Mouse (Mus musculus): ENCODE measurements around the gene Coasy. TPM values are rescaled to one million over a fixed set of nuclear protein-coding genes. Genes with fewer than 3 reads are reported as not detected.

The Coasy gene
- polyA plus RNA-seq, 1 experiment from 2014 or later = 54.9 TPM

GRCm38 (mm10) chr11:101081659-101082058 lies 706 bp upstream of the Coasy start:
- 5% methylated on average over 10 of the region's 10 CpGs for WGBS
- Histone ChIP-seq H3K4me2 (ENCODE audit: low read length) (peak overlapping the region; percentile 99), H3K27ac (ENCODE audit: low read depth, low read length) (peak overlapping the region; percentile 76; the same call in 1 of the 2 replicates), H3K27me3 (replicated peaks; ENCODE audit: control insufficient read depth, insufficient read depth, low read length) (peaks cover 44% of the 10 kb centered on the region), H3K9ac (ENCODE audit: low read length) (peak overlapping the region; percentile 59), H3K9me3 (replicated peaks; ENCODE audit: control insufficient read depth, low read length) (no peaks in the 10 kb centered on the region), H3K4me1 (ENCODE audit: control insufficient read depth, insufficient read depth, low read length) (peaks cover 16% of the 10 kb centered on the region), H3K36me3 (ENCODE audit: control insufficient read depth, insufficient read depth, low read length) (peaks cover 6% of the 10 kb centered on the region; the same call in 1 of the 2 replicates), H3K4me3 (ENCODE audit: low read depth, low read length) (peak overlapping the region; percentile 84)
- ATAC-seq (no peak), DNase-seq (ENCODE audit: low spot score) (no peak)

GRCm38 (mm10) chr11:101083083-101083697 lies 825 bp downstream of the Coasy start:
- Histone ChIP-seq H3K27me3 (replicated peaks; ENCODE audit: control insufficient read depth, insufficient read depth, low read length) (peaks cover 32% of the 10 kb centered on the region), H3K36me3 (ENCODE audit: control insufficient read depth, insufficient read depth, low read length) (peaks cover 6% of the 10 kb centered on the region; the same call in 1 of the 2 replicates), H3K4me1 (ENCODE audit: control insufficient read depth, insufficient read depth, low read length) (peaks cover 22% of the 10 kb centered on the region), H3K9me3 (replicated peaks; ENCODE audit: control insufficient read depth, low read length) (no peaks in the 10 kb centered on the region), H3K9ac (ENCODE audit: low read length) (peak overlapping the region; percentile 91), H3K4me3 (ENCODE audit: low read depth, low read length) (peak overlapping the region; percentile 84), H3K27ac (ENCODE audit: low read depth, low read length) (peak overlapping the region; percentile 76), H3K4me2 (ENCODE audit: low read length) (peak overlapping the region; percentile 99)
- ATAC-seq = no peak
- WGBS = 34% methylated on average over 19 of the region's 19 CpGs
- no peak for DNase-seq (ENCODE audit: low spot score)

DNA sequence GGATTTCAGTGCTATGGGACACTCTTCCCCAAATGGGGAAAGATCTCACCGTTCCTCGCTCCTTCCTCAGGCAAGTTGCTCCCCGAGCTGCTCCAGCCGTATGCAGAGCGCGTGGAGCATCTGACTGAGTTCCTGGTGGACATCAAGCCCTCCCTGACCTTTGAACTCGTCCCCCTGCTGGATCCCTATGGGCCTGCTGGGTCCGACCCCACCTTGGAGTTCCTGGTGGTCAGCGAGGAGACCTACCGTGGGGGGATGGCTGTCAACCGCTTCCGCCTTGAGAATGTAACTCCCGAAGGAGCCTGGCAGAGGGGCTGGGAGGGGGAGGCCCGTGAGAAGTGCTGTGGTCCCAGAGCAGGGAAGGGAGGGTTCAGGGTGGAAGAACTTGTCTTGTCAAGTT lies 1.9 kb downstream of the Coasy start:
- H3K36me3 ChIP-seq (ENCODE audit: control insufficient read depth, insufficient read depth, low read length) = peaks cover 14% of the 10 kb centered on the region
- DNase-seq (ENCODE audit: low spot score) (no peak), ATAC-seq (no peak)
- H3K4me3 ChIP-seq (ENCODE audit: low read depth, low read length) = no peak overlapping the region
- no peak overlapping the region for H3K27ac ChIP-seq (ENCODE audit: low read depth, low read length)
- no peak overlapping the region for H3K4me2 ChIP-seq (ENCODE audit: low read length)
- H3K9me3 ChIP-seq (replicated peaks; ENCODE audit: control insufficient read depth, low read length) = no peaks in the 10 kb centered on the region
- H3K9ac ChIP-seq (ENCODE audit: low read length) = no peak overlapping the region
- H3K4me1 ChIP-seq (ENCODE audit: control insufficient read depth, insufficient read depth, low read length) = peaks cover 25% of the 10 kb centered on the region
- 85% methylated on average over 14 of the region's 14 CpGs for WGBS
- H3K27me3 ChIP-seq (replicated peaks; ENCODE audit: control insufficient read depth, insufficient read depth, low read length) = peaks cover 22% of the 10 kb centered on the region

GRCm38 (mm10) chr11:101084811-101085210 lies 2.4 kb downstream of the Coasy start:
- no peaks in the 10 kb centered on the region for H3K9me3 ChIP-seq (replicated peaks; ENCODE audit: control insufficient read depth, low read length)
- 94% methylated on average over 12 of the region's 12 CpGs for WGBS
- ATAC-seq (no peak), DNase-seq (ENCODE audit: low spot score) (no peak)
- H3K27ac ChIP-seq (ENCODE audit: low read depth, low read length) = no peak overlapping the region
- H3K4me1 ChIP-seq (ENCODE audit: control insufficient read depth, insufficient read depth, low read length) = peaks cover 23% of the 10 kb centered on the region
- H3K4me3 ChIP-seq (ENCODE audit: low read depth, low read length) = no peak overlapping the region
- H3K36me3 ChIP-seq (ENCODE audit: control insufficient read depth, insufficient read depth, low read length) = peaks cover 20% of the 10 kb centered on the region
- H3K27me3 ChIP-seq (replicated peaks; ENCODE audit: control insufficient read depth, insufficient read depth, low read length) = peaks cover 16% of the 10 kb centered on the region
- no peak overlapping the region for H3K9ac ChIP-seq (ENCODE audit: low read length)
- no peak overlapping the region for H3K4me2 ChIP-seq (ENCODE audit: low read length)

DNA sequence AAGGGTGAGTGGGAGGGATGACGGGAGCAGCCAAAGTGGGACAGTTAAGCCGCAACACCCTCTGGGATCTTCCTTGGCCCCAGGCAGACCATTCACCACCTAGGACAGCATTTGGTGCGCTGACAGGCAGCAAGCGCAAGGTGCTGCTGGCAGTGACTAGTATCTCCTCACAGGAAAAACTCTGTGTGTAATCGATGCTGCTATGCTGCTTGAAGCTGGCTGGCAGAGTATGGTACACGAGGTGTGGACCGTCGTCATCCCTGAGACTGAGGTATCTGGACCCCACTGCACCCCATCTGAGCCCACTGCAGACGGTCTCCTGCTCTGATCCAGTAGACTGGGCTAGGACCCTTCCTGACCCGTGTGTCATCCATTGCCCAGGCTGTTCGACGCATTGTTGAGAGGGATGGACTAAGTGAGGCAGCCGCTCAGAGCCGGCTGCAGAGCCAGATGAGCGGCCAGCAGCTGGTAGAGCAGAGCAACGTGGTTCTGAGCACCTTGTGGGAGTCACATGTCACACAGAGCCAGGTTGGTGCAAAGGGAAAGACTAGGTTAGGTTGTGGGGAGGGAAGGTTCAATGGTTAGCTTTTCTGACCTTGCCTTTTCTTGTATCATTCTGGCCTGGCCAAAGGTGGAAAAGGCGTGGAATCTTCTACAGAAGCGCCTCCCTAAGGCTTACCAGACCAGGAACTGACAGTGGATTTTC lies 3.4 kb downstream of the Coasy start:
- peaks cover 23% of the 10 kb centered on the region for H3K4me1 ChIP-seq (ENCODE audit: control insufficient read depth, insufficient read depth, low read length)
- no peak overlapping the region for H3K27ac ChIP-seq (ENCODE audit: low read depth, low read length)
- ATAC-seq (no peak), DNase-seq (ENCODE audit: low spot score) (no peak)
- H3K4me2 ChIP-seq (ENCODE audit: low read length) = no peak overlapping the region
- no peaks in the 10 kb centered on the region for H3K9me3 ChIP-seq (replicated peaks; ENCODE audit: control insufficient read depth, low read length)
- H3K4me3 ChIP-seq (ENCODE audit: low read depth, low read length) = no peak overlapping the region
- 92% methylated on average over 18 of the region's 18 CpGs for WGBS
- peaks cover 6% of the 10 kb centered on the region; the same call in 1 of the 2 replicates for H3K27me3 ChIP-seq (replicated peaks; ENCODE audit: control insufficient read depth, insufficient read depth, low read length)
- no peak overlapping the region for H3K9ac ChIP-seq (ENCODE audit: low read length)
- peaks cover 29% of the 10 kb centered on the region for H3K36me3 ChIP-seq (ENCODE audit: control insufficient read depth, insufficient read depth, low read length)

DNA sequence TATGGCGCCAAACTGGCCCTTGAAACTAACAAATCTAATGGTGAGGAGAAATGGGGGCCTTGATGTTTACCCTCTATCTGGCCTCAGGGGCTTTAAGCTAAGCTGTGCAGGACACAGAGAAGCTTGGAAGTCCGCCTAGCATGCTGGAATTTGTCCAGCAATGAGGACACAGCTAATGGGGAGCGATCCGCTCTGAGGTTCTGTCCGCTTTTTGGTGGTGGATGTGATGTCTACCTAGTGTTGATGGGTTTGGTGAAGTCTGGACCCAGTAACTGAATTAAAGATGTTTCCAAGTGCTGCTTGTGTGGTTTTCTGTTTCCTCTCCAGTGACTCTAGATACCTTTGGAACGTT lies 3.9 kb downstream of the Coasy start:
- Histone ChIP-seq H3K27ac (ENCODE audit: low read depth, low read length) (peak overlapping the region; percentile 82), H3K4me2 (ENCODE audit: low read length) (peak overlapping the region; percentile 93), H3K27me3 (replicated peaks; ENCODE audit: control insufficient read depth, insufficient read depth, low read length) (0 out of 2 replicates have a peak, but pooled peaks cover 1% of the 10 kb centered on the region), H3K9me3 (replicated peaks; ENCODE audit: control insufficient read depth, low read length) (no peaks in the 10 kb centered on the region), H3K36me3 (ENCODE audit: control insufficient read depth, insufficient read depth, low read length) (peaks cover 34% of the 10 kb centered on the region), H3K4me3 (ENCODE audit: low read depth, low read length) (peak overlapping the region; percentile 81; the same call in 1 of the 2 replicates), H3K9ac (ENCODE audit: low read length) (peak overlapping the region; percentile 84), H3K4me1 (ENCODE audit: control insufficient read depth, insufficient read depth, low read length) (peaks cover 23% of the 10 kb centered on the region)
- DNase-seq (ENCODE audit: low spot score) (no peak), ATAC-seq (no peak)
- 83% methylated on average over 6 of the region's 6 CpGs for WGBS

DNA sequence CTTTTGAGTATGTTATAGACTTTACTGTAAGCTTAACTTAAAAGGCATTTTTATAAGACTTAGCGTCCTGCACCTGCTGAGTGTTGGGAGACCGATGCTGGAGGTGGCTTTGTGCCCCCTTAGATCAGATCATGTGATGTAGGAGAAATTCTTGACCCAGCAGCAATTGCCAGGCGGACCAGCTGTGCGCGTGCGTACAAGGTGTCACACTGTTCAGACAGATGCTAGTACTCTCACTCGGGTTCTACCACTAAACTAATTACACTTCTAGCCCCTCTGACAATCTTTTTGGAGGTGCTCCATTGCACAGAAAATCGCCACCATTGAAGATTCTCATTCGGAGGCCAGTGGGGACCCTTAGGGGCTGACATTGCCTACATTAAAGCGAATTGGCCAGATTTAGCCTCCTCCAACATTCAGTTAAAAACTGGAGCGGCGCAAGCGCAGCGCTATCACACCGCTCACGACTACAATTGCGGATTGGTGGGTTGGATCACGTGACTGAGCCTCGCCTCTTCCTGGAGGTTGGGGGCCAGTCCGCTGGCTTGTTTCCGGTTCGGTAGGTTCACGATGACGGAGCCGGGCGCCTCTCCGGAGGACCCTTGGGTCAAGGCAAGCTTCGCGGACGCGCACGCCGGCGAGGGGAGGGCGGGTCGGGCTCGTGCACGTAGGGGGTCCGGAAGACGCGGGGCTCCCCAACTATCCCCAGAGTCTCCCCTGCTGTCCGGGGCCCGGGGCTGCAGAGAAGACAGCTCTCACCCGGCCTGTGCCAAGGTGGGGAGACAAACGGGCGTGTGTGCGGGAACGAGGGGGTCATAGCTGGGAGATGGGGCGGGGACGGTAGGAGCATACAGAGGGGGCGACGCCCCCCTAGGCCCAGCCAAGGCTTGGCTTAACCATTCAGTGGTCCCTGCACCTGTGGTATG lies 4.7 kb downstream of the Coasy start, which contains the start of gene Mlx:
Gene Mlx, plus strand, starts transcription at position 522 of the 926 bp plus-strand sequence.
- peak within 1 kb of the TSS; percentile 93 for H3K4me2 ChIP-seq (ENCODE audit: low read length)
- no peaks in the 10 kb centered on the region for H3K9me3 ChIP-seq (replicated peaks; ENCODE audit: control insufficient read depth, low read length)
- no peaks in the 10 kb centered on the region for H3K27me3 ChIP-seq (replicated peaks; ENCODE audit: control insufficient read depth, insufficient read depth, low read length)
- peak; percentile 84 for ATAC-seq
- H3K27ac ChIP-seq (ENCODE audit: low read depth, low read length) = peak within 1 kb of the TSS; percentile 82
- 2% methylated on average over 52 of the region's 52 CpGs for WGBS
- peaks cover 42% of the 10 kb centered on the region for H3K36me3 ChIP-seq (ENCODE audit: control insufficient read depth, insufficient read depth, low read length)
- DNase-seq (ENCODE audit: low spot score) = peak; percentile 97
- H3K9ac ChIP-seq (ENCODE audit: low read length) = peak within 1 kb of the TSS; percentile 84
- peak within 1 kb of the TSS; percentile 81 for H3K4me3 ChIP-seq (ENCODE audit: low read depth, low read length)
- H3K4me1 ChIP-seq (ENCODE audit: control insufficient read depth, insufficient read depth, low read length) = peaks cover 23% of the 10 kb centered on the region

- no peaks in the 10 kb centered on the region for H3K27me3 ChIP-seq (replicated peaks; ENCODE audit: control insufficient read depth, insufficient read depth, low read length)
- no peak for DNase-seq (ENCODE audit: low spot score)
- peak overlapping the region; percentile 84 for H3K9ac ChIP-seq (ENCODE audit: low read length)
- no peaks in the 10 kb centered on the region for H3K9me3 ChIP-seq (replicated peaks; ENCODE audit: control insufficient read depth, low read length)
- H3K4me3 ChIP-seq (ENCODE audit: low read depth, low read length) = peak overlapping the region; percentile 81
- no peak for ATAC-seq
- H3K4me1 ChIP-seq (ENCODE audit: control insufficient read depth, insufficient read depth, low read length) = peaks cover 23% of the 10 kb centered on the region
- H3K4me2 ChIP-seq (ENCODE audit: low read length) = peak overlapping the region; percentile 93
- H3K27ac ChIP-seq (ENCODE audit: low read depth, low read length) = peak overlapping the region; percentile 82
- WGBS = 7% methylated on average over 8 of the region's 8 CpGs
- H3K36me3 ChIP-seq (ENCODE audit: control insufficient read depth, insufficient read depth, low read length) = peaks cover 48% of the 10 kb centered on the region
Observed at GRCm38 (mm10) chr11:101087682-101088055, 5.3 kb downstream of the Coasy start.

All from forebrain, embryonic 14.5 days (tissue).